34 mouse cellular contexts compared by ENCODE assay signal in genomic region chr8:85531471-85531870, GRCm38 (mm10). TPM values are rescaled to one million over a fixed set of nuclear protein-coding genes. Genes with fewer than 3 reads are reported as not detected.
DNase-seq lines count a peak whose midpoint lies in the region; ATAC-seq lines count a peak whose summit lies in the region.
"Had no signal": no experiment of that assay in that cellular context is flagged by ENCODE, and none has a peak within 500 bp of the region (broad histone marks: within the 10 kb centered on the region; RNA-seq: fewer than 3 reads in every experiment).

No protein-coding gene starts in this region.

- H3K9me3 ChIP-seq in liver, embryonic 12.5 days (replicated peaks), result no peaks in the 10 kb centered on the region
- H3K9me3 ChIP-seq in kidney, embryonic 14.5 days (ENCODE audit: control insufficient read depth, low read length), result no peaks in the 10 kb centered on the region
- H3K9me3 ChIP-seq: embryonic facial prominence, embryonic 12.5 days; heart, embryonic 13.5 days; limb, embryonic 13.5 days; midbrain, embryonic 12.5 days; stomach, embryonic 15.5 days had no signal

- no peaks in the 10 kb centered on the region for H3K27me3 ChIP-seq in liver, embryonic 12.5 days (replicated peaks)
- no peaks in the 10 kb centered on the region for H3K27me3 ChIP-seq in kidney, embryonic 14.5 days (ENCODE audit: control insufficient read depth, insufficient read depth, low read length)
- H3K27me3 ChIP-seq: embryonic facial prominence, embryonic 12.5 days; heart, embryonic 13.5 days; limb, embryonic 13.5 days; megakaryocyte, embryonic 14.5 days; midbrain, embryonic 12.5 days; stomach, embryonic 15.5 days had no signal

- no peak overlapping the region for H3K9ac ChIP-seq in liver, embryonic 12.5 days
- no peak overlapping the region for H3K9ac ChIP-seq in kidney, embryonic 14.5 days (ENCODE audit: low read depth, low read length)
- H3K9ac ChIP-seq: embryonic facial prominence, embryonic 12.5 days; heart, embryonic 13.5 days; limb, embryonic 13.5 days; midbrain, embryonic 12.5 days; stomach, embryonic 15.5 days had no signal

- H3K27ac ChIP-seq in liver, embryonic 12.5 days, result no peak overlapping the region
- H3K27ac ChIP-seq in kidney, embryonic 14.5 days (ENCODE audit: low read depth, low read length), result no peak overlapping the region
- H3K27ac ChIP-seq: embryonic facial prominence, embryonic 12.5 days; gastrocnemius, adult 2 months; heart, adult 2 months; heart, embryonic 13.5 days; layer of hippocampus, adult 2 months; left cerebral cortex, adult 2 months; limb, embryonic 13.5 days; midbrain, embryonic 12.5 days; stomach, embryonic 15.5 days had no signal

- DNase-seq in spleen, postnatal 36 days (ENCODE audit: low spot score in 2 of 2), result peak; percentile 20 to 36
- no peak for DNase-seq in spleen, adult 12 weeks (ENCODE audit: low spot score)
- peak; percentile 76 for DNase-seq in MEL-GATA-1-ER (ENCODE audit: extremely low read depth, low read depth)
- DNase-seq in urinary bladder, postnatal 10 days (ENCODE audit: low spot score), result no peak
- DNase-seq in natural killer cell, adult 2 months (ENCODE audit: low spot score in 2 of 2), result no peak
- DNase-seq: adrenal gland, adult 2 months; cerebellum, adult 8-10 months; cerebellum, postnatal 25 days; embryo, embryonic 11 days; gastrocnemius, adult 2 months; gastrocnemius, postnatal 36 days; heart, adult 2 months; heart, postnatal 10 days; kidney, adult 18-20 months; kidney, postnatal 36 days; lung, adult 2 months; lung, postnatal 14 days; right cerebral cortex, adult 18-20 months; right cerebral cortex, postnatal 4 days had no signal

- peak; percentile 98 for ATAC-seq in megakaryocyte, adult 5-6 weeks (ENCODE audit: poor library complexity, severe bottlenecking)
- ATAC-seq in liver, embryonic 12.5 days, result no peak
- no peak for ATAC-seq in kidney, embryonic 14.5 days (ENCODE audit: low FRiP score, low TSS enrichment)
- ATAC-seq: activated CD4-positive, CD25-positive, alpha-beta regulatory T cell, adult 4 months; forebrain, embryonic 14.5 days; hindbrain, embryonic 16.5 days had no signal

- H3K4me2 ChIP-seq in liver, embryonic 12.5 days, result no peak overlapping the region
- no peak overlapping the region for H3K4me2 ChIP-seq in kidney, embryonic 14.5 days (replicated peaks; ENCODE audit: low read depth, low read length)
- H3K4me2 ChIP-seq: embryonic facial prominence, embryonic 12.5 days; heart, embryonic 13.5 days; limb, embryonic 13.5 days; liver, embryonic 11.5 days; midbrain, embryonic 12.5 days; stomach, embryonic 15.5 days had no signal

- no peak overlapping the region for H3K4me3 ChIP-seq in liver, embryonic 12.5 days
- no peak overlapping the region for H3K4me3 ChIP-seq in kidney, embryonic 14.5 days (ENCODE audit: low read length)
- H3K4me3 ChIP-seq: embryonic facial prominence, embryonic 12.5 days; gastrocnemius, adult 2 months; heart, adult 2 months; heart, embryonic 13.5 days; layer of hippocampus, adult 2 months; left cerebral cortex, adult 2 months; limb, embryonic 13.5 days; megakaryocyte, embryonic 14.5 days; midbrain, embryonic 12.5 days; stomach, embryonic 15.5 days had no signal

- 32% methylated on average over 3 of the region's 3 CpGs for WGBS in liver, embryonic 12.5 days (ENCODE audit: insufficient replicate concordance)
- WGBS in kidney, embryonic 14.5 days, result 83% methylated on average over 3 of the region's 3 CpGs

- H3K36me3 ChIP-seq in liver, embryonic 12.5 days, result peaks cover 39% of the 10 kb centered on the region
- peaks cover 13% of the 10 kb centered on the region for H3K36me3 ChIP-seq in kidney, embryonic 14.5 days (ENCODE audit: control insufficient read depth, insufficient read depth, low read length)

- peaks cover 18% of the 10 kb centered on the region for H3K4me1 ChIP-seq in liver, embryonic 12.5 days
- no peaks in the 10 kb centered on the region for H3K4me1 ChIP-seq in kidney, embryonic 14.5 days (ENCODE audit: control insufficient read depth, insufficient read depth, low read length)
- H3K4me1 ChIP-seq: embryonic facial prominence, embryonic 12.5 days; heart, embryonic 13.5 days; limb, embryonic 13.5 days; midbrain, embryonic 12.5 days; stomach, embryonic 15.5 days had no signal

RNA-seq across cellular contexts. Expression of gene Dnaja2, which starts 23.7 kb away (rescaled TPM):
- total RNA-seq in megakaryocyte, adult 5-6 weeks (2015), result 81.2 and 81.9 TPM in 2 replicates
- 74.4 and 88.6 TPM in 2 replicates for total RNA-seq in megakaryocyte, adult 5-6 weeks (2017)
- polyA plus RNA-seq in liver, embryonic 12.5 days (2016; fragmentation: Nextera tagmentation; extraction: Ambion mirVana), result 124 TPM in 2 replicates
- polyA plus RNA-seq in kidney, embryonic 14.5 days (2014; fragmentation: Nextera tagmentation; extraction: Ambion mirVana), result 139 and 173 TPM in 2 replicates

RNA-seq across cellular contexts. Expression of gene Gpt2, which starts 39.1 kb away (rescaled TPM):
- 0.59 and 1.7 TPM in 2 replicates for total RNA-seq in megakaryocyte, adult 5-6 weeks (2015)
- 1.7 and 1.8 TPM in 2 replicates for total RNA-seq in megakaryocyte, adult 5-6 weeks (2017)
- polyA plus RNA-seq in liver, embryonic 12.5 days (2016; fragmentation: Nextera tagmentation; extraction: Ambion mirVana), result 18.5 and 20.1 TPM in 2 replicates
- polyA plus RNA-seq in kidney, embryonic 14.5 days (2014; fragmentation: Nextera tagmentation; extraction: Ambion mirVana), result 13.2 and 21.6 TPM in 2 replicates

Comparison
In these comparisons a context has a peak if more than half of its experiments do, and no peak if none do; other contexts are left out.
1. DNase-seq: peak in spleen, postnatal 36 days (2 of 2) and MEL-GATA-1-ER (single experiment); none in spleen, adult 12 weeks (single experiment), urinary bladder, postnatal 10 days (single experiment) and natural killer cell, adult 2 months (0 of 2).